Mouse (Mus musculus): ENCODE measurements around the gene Txnrd1. TPM values are rescaled to one million over a fixed set of nuclear protein-coding genes. Genes with fewer than 3 reads are reported as not detected.

The Txnrd1 gene
- 10 to 100 TPM; 43.0 to 43.4 TPM for total RNA-seq (2021)

DNA sequence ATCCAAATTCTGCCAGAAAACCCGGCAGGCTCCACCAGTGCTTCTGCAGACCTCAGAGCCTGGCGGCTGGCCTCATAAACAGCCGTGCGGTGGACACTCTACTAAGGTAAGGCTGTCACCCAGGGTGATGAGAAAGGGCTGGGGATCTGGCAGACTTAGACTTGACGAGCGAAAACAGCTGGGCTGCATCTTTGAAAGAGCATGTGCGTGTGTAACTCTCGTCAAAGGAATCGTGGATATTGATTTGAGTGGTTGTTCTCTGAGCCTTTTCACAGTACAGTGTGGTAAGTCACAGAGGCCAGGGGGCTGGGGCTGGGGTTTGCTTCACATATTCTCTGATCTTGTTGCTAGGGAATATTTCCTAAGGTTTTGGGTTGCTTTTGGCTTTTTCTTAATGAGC is at the start of gene Txnrd1:
Gene Txnrd1, plus strand, starts transcription at position 26 of the 400 bp plus-strand sequence.
- no peak for DNase-seq (ENCODE audit: low spot score in 2 of 2)
- intact Hi-C loops (cut with DNase I): no loop called here

DNA sequence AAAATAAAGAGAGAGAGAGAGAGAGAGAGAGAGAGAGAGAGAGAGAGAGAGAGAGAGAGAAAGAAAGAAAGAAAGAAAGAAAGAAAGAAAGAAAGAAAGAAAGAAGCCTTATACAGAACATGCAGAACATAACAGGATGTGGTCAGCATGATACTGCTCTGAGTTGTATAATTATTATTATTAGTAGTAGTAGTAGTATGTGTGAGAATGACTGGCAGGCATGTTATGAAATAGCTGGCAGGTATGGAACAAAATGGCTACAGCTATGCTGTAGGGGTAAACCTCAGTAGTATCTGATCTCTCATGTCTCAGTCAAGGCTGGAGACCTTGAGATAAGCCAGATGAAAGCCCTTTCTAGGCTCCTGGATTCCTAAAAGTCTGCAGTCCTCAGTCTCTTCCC is 44.6 kb upstream of the Txnrd1 start:
- no peak for DNase-seq (ENCODE audit: low spot score in 2 of 2)
- intact Hi-C loops (cut with DNase I): no loop called here

DNA sequence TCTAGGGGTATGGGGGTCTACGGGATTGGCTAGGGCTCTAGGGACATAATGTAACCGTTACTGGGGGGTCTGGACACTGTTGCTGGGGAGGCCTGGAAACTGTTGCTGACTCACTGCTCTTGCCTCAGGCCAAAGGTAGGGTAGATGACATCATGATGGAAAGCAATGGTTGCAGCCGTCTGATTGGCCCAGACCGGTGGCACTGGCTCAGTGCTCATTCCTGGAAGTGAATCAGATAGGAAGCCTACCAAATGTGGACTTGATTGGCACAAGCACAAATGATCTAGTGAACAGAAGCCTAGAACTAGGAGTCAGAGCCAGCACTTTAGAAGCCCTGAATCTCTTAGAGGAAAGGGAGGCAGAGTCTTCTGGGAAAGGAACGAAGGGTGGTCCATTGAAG is 43.2 kb upstream of the Txnrd1 start:
- DNase-seq (ENCODE audit: low spot score in 2 of 2): no peak
- intact Hi-C loops (cut with DNase I): no loop called here

DNA sequence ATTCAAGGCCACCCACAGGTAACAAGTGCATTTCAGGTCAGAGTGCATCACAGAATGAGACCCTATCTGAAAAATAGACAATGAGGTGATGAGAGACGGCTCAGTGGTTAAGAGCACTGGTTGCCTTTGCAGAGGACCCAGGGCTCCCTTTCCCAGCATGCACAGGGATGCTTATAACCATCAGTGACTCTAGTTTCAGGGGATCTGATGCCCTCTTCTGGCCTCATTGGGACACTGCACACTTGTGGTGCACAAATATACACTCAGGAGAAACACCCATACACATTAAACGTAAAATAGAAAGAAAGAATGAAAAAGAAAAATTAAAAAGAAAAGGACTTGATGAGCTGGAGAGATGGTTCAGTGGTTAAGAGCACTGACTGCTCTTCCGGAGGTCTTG is 42.0 kb upstream of the Txnrd1 start:
- DNase-seq (ENCODE audit: low spot score in 2 of 2): no peak
- intact Hi-C loops (cut with DNase I): no loop called here

DNA sequence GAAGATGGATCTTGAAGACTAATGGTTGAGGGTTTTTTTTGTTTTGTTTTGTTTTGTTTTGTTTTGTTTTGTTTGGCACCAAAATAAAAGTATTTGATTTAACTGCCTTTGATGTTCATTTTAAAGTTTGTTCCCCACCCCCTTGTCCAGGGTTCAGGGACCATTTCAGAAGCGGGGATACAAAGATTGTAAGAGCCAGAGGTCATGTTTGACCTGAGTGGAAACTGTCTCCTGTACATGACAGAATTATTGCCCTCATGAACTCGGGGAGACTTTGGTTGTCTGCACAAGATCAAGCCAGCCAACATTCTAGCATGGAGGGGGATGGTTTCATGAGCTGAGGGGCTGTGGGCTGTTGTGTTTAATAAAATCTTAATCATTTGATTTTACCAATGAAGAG is 41.4 kb upstream of the Txnrd1 start:
- intact Hi-C loops (cut with DNase I): no loop called here
- DNase-seq (ENCODE audit: low spot score in 2 of 2): no peak

DNA sequence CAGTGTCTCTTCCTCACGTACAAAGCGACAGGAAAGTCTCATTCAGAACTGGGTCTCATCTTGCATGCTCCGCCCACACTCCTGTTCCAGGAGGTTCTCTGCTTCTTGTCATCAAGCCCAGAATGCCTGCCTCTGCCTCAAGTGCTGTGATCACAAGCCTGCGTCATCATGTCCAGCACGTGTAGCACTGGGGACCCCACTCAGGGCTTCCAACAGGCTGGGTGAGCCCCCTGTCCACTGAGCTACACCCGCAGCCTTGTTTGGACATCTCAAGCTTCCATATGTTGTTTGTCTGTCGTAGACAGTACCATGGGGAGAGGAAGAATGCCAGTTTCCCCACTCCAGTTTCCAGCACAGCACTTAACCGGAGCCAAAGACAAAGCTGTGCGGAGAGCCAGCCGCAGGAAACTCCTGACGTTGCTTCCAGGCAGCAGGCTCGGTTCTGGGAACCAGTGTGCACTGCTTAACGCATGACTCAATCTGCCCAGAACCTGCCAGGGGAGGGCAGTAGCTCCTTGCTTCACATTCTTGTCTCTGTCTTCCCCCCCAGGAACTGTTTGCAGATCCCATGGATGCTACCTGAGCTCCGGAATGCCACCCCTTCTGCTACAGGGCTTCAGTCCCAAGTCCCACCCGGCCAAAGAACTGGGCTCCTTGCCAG is 38.5 kb upstream of the Txnrd1 start:
- peak; percentile 72 to 95 for DNase-seq (ENCODE audit: low spot score in 2 of 2)
- intact Hi-C loops (cut with DNase I): loop anchor here (1.0 to 5.0 kb wide), 2 partner anchors 31 to 67 kb away; partner anchors contain the start of gene Nfyb

DNA sequence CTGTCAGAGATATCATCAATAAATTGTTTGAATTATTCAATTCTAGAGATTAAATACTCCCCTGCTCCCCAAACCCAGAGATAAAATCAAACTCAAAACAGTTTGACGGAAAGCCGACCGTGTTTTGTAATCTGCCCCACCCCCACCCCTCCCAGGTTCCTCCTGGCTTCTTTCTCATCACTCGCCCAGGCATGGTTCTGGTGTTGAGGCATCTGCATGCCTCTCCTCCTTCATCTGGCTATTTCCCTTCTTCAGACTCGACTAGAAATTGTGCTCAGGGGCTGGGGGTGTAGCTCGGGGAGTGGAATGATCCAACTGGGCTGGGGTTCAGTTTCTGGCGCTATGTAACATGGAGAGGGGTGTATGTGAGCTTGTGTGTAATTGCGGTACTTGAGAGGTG is 38.0 kb upstream of the Txnrd1 start:
- no peak for DNase-seq (ENCODE audit: low spot score in 2 of 2)
- intact Hi-C loops (cut with DNase I): loop anchor here (1.0 to 5.0 kb wide), 2 partner anchors 31 to 67 kb away; partner anchors contain the start of gene Nfyb

DNA sequence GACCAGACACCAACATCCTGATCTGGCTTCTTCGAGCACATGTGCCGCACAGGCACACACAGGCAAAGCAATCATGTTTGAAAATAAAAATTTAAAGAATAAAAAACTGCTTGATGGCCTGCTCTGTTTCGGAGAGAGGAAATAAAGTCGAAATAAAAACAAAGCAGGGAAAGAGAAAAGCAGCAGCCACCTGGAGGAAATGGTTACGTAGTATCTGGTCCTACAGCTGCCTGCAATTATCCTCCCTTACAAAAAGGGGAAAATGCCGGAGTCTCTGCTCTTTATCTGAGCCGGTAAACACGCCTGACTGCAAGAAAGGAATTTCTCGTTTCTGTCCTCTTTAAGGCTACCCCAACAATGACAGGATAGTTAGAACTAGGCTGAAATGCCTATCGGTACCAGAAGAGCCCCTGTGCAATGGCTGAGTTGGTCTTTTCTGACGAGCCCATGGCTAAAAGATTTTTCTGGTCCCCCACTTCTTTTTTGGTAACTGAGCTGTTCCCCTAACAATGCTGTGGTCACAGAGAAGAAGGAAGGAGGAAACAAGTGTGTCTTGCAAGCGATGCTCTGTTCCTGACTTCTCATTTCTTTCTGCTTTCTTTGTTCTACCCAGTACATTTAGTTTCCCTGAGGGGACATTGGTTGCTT is 37.2 kb upstream of the Txnrd1 start:
- intact Hi-C loops (cut with DNase I): loop anchor here (5.0 kb wide), 1 partner anchor 66 kb away; no protein-coding TSS in a partner anchor
- peak in 1 of 2 experiments; percentile 45 for DNase-seq (ENCODE audit: low spot score in 2 of 2)

DNA sequence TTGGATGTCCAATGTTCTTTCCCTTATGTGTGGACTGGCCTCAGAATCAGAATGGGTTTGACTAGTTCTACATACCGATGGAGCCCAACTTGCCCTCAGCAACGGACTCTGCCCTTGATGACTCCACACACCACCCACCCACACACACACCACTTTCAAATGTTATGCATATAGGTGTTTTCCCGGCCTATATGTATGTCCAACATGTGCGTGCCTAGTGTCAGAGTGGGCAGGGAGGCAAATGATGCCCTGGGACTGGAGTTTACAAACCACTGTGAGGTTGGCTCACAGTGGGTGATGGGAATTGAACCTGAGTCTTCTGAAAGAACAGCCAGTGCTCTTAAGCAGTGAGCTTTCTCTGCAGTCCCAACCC is 36.6 kb upstream of the Txnrd1 start:
- intact Hi-C loops (cut with DNase I): loop anchor here (5.0 kb wide), 1 partner anchor 65 kb away; no protein-coding TSS in a partner anchor

DNA sequence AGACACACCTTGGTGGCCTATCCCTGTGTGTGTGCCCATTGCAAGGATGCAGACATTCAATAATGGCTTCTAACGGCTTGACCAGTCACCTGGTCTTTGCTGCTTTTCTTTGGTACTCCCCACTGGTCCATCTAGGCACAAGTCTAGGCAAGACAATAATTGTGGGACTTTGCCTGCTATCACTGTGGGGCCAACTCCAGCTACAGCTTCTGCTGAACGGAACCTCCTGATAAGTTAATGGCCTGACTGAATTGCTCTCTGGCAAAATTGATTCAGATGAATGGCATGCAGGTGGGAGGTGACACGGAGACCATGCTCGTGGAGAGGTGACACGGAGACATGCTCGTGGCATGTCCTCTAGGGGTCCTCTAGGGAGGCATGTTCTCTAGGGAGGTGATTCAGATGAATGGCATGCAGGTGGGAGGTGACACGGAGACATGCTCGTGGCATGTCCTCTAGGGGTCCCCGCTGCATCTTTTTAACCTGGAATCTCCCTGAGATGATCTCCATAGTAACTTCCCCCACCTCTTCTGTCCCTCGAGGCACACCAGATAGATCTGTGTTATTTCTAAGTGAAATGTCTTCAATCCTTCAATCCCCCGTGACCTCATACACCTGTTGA is 35.3 kb upstream of the Txnrd1 start:
- no peak for DNase-seq (ENCODE audit: low spot score in 2 of 2)
- intact Hi-C loops (cut with DNase I): loop anchor here (5.0 kb wide), 1 partner anchor 64 kb away; no protein-coding TSS in a partner anchor

More for the DNA sequence above, 36.6 kb upstream of the Txnrd1 start:
- no peak for DNase-seq (ENCODE audit: low spot score in 2 of 2)

DNA sequence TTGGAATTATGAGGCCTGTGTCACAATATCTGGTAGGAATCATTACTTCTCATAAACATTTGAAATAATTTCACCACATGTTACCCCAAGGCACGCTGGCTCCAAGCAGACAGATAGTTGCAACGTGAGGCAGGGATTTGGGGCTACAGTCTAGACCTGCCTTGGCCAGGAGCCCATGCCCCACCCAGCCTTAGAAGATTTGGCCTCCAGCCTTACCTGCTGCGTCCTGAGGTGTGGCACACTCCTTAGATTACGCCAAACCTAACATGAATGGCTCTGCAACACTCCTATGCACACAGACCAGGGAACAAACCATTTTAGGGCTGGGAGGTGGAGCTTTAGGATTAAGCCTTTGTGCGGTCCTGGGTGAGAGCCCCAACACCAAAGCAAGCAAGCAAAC is 33.7 kb upstream of the Txnrd1 start:
- no peak for DNase-seq (ENCODE audit: low spot score in 2 of 2)
- intact Hi-C loops (cut with DNase I): no loop called here

DNA sequence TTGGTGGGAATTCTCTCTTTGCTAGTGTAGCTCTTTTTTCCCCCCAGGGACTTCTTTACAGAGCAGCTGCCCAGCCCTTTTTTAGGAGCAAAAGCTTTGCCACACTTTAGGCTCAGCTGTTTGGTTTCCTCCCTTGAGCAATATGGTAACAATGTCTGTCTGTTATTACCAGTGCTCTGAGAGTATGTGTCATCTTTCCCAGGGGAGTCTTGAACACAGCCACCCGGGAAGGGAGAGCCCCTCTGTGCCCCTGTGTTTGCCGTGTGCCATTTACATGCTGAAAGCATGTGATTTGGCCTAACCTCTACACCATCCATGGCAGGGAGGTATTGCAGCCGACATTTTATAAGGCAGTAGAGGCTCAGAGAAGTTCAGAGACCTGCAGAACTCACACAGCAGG is 29.4 kb upstream of the Txnrd1 start:
- DNase-seq (ENCODE audit: low spot score in 2 of 2): no peak

DNA sequence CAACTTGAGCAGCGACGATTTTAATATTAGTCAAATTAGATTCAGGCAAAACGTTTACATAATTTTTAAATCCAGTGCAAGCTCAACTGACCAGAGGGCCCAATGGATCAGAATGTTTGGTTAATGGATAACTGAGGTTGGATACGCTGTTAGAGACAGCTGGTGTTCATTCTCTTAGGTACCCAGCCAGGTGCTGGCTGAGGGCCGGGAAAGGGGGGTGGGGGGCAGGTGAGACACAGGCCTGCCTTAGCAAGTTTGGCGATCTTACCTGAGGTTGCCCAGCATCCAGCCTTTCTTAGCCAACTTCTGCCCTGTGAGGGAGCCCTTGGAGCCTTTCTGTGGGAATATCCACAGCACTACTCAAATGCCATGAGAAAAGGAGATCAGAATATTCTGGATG is 28.6 kb upstream of the Txnrd1 start:
- intact Hi-C loops (cut with DNase I): no loop called here
- DNase-seq (ENCODE audit: low spot score in 2 of 2): no peak

More for the DNA sequence above, 29.4 kb upstream of the Txnrd1 start:
- intact Hi-C loops (cut with DNase I): no loop called here

DNA sequence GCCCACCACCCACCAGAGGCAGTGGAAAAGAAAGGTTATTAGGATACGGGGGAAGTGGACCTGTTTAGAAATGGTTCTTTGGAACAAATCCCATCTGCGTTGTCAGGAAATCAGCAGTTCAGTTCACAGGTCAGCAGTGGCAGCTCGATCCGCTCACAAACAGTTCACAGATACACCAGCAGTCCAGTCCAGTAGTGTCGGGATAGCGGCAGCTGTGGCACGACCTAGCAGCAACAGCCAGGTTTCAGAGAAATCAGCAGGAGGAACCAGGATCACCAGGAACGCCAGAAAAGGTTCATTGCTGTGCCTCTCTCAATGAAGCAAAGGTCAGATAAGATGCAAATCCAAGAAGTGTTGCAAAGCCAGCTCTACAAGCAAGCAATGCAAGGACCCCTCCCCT is 27.3 kb upstream of the Txnrd1 start:
- intact Hi-C loops (cut with DNase I): no loop called here
- DNase-seq (ENCODE audit: low spot score in 2 of 2): no peak

DNA sequence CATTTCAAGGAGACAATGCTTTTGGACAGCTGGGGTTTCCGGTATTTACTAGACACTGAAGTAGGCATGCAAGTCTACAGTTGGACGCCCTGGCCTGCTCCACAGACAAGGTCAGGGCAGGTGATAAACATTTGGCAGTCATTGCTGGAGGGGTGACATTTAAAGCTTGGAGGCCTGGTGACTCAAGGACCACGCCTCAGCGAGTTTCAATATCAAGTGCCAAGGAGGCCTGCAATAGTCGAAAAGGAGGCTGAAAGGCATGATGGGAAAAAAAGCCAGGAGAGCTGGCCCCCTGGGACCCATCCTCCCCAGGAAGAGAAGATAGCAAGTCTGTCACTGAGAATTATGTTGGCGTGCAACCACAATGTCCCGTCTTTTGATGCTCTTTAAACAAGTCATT is 26.5 kb upstream of the Txnrd1 start:
- DNase-seq (ENCODE audit: low spot score in 2 of 2): no peak
- intact Hi-C loops (cut with DNase I): no loop called here

DNA sequence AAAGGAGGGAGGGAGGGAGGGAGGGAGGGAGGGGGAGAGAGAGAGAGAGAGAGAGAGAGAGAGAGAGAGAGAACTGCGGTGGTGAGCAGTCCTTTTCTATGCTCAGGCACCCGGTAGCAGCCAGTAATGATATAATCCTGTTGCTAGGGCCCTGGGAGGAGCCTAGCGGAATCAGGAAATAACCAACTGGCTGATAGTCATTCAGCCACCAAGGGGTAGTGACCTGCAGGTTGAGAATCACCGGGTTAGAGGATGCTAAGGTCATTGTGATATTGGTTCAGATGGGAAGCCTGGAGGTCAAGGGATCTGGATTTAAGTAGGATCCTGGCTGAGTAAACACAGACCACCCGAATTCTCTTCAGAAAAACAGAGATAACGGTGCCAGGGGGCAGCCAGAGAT is 25.6 kb upstream of the Txnrd1 start:
- DNase-seq (ENCODE audit: low spot score in 2 of 2): no peak
- intact Hi-C loops (cut with DNase I): no loop called here

DNA sequence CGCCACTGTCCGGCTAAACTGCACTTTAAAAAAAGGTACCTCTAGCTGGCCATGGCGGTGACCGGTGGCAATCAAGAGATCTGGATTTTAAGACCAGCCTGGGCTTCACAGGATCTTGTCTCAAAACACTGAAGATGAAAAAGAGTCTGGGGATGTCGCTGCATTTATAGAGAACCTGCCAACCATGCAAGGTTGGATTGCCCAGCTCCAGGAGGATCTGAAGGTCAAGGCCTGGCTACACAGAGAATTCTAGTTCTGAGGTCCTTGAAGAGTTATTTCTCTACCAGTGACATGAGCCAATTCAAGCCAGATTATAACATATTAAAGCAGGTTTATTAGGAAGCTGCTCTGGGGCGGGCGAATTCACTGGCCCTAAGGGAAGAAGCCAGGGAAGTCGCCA is 24.9 kb upstream of the Txnrd1 start:
- intact Hi-C loops (cut with DNase I): no loop called here
- DNase-seq (ENCODE audit: low spot score in 2 of 2): no peak

DNA sequence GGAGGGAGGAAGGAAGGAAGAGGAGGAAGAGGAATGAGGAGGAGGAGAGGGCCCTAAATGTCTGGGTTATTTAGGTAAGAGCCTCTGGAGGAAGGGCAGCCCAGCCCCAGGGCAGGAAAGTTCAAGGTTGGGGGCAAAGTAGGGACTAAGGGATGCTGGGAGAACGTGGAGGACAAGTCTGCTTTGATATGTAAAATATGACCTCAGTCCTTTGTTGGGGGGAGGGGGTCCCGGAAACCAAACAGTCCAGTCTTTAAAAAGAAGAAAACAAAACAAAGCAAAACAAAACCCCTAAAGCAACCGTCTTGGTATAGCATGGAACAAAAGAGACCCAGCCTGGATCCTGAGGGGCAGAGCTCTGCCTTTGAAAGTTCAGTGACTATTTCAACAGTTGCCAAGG is 24.4 kb upstream of the Txnrd1 start:
- intact Hi-C loops (cut with DNase I): no loop called here
- no peak for DNase-seq (ENCODE audit: low spot score in 2 of 2)

DNA sequence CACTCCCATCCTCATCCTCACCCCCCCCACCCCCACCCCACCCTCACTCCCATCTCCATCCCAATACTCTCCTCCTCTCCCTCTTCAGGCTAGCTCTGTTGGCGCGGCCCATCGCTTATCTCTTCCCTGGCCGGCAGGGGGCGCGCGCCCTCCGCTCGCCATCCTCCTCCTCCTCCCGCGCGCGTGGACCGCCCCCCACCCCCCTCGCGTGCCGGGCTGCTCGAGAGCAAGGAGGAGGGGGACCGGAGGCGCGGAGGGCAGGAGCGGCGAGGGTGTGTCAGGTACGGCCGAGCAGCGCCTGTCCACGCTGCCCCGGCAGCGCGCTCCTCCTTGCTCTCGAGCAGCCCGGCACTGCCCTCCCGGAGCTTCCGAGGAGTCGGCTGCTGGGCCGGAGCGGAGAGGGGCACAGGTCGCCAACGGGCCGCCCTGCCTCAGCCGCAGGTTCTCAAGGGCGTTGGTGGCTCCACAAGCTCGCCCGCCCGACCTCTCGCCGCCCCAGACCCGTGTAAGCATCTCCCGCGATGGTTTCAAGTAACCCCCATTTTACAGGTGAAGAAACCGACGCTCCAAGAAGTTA is 21.8 kb upstream of the Txnrd1 start:
- intact Hi-C loops (cut with DNase I): loop anchor here (1.0 to 5.0 kb wide), 2 partner anchors 45 to 89 kb away; no protein-coding TSS in a partner anchor
- peak; percentile 61 to 74 for DNase-seq (ENCODE audit: low spot score in 2 of 2)
